Mouse (Mus musculus) olfactory bulb, adult 2 months (tissue): ENCODE measurements around the gene Cyp2u1.

Experiments used
- CTCF ChIP-seq: fragments of 200-500 bp; IDR thresholded peaks from 2 replicates; pipeline ENCODE4 v1.5.1; 2012; ENCODE audit warnings: low read depth, mild to moderate bottlenecking, low read length, moderate library complexity; ENCODE audit not compliant: insufficient read depth
- POLR2A ChIP-seq: fragments of 200-500 bp; IDR thresholded peaks from 2 replicates; pipeline ENCODE4 v1.6.1; 2012; ENCODE audit warnings: mild to moderate bottlenecking, low read depth, low read length, moderate library complexity; ENCODE audit not compliant: insufficient read depth

DNA sequence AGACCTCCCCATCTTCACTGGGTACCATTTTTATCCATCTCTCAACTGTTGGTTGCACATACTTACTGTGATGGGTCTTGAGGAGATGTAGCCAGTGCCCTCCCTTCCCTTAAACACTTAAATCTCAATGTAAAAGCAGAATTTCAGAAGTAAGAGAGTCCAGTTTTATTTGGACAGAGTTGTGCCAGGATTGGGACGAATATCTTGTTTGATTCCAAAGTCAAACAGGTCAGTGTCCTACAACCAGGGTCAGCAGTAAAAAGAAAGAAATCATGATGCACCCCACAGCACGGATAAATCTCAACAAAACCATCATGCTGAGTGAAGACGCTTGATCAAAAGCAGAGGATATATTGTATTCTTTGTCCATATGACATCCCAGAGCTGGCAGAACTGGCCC lies 4.8 kb upstream of the Cyp2u1 start:
- TF ChIP-seq CTCF (no peak), POLR2A (no peak)
